Mouse (Mus musculus): ENCODE measurements around the gene Spock2.

DNA sequence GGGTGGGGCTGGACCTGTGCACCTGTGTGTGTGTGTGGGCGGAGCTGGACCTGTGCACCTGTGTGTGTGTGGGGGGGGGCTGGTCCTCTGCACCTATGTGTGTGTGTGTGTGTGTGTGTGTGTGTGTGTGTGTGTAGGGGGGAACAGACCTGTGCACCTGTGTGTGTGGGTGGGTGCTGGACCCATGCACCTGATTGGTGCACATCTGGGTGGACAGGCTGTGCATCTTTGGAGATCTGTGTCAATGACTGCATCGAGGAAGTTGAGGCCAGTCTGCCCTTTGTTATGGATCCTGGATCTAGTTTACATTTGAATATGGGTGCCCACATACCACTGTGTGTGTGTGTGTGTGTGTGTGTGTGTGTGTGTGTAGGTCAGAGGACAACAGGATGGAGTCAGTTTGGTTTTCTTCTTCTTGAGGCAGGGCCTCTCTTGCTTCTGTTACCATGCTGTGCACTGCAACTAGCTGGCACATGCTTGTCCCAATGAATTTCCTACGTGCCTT lies 35.7 kb downstream of the Spock2 start:
- no peak for TF ChIP-seq CTCF (IDR thresholded peaks at IDR 0.05; ENCODE audit: control insufficient read depth, insufficient read depth, insufficient replicate concordance, low read depth, low read length)
- TF ChIP-seq POLR2A (IDR thresholded peaks at IDR 0.05; ENCODE audit: control insufficient read depth, low read depth, low read length), result no peak
